Comparison of ENCODE assay signal across 8 mouse cellular contexts in genomic region chr7:74012858-74013600, GRCm38 (mm10). TPM values are rescaled to one million over a fixed set of nuclear protein-coding genes. Genes with fewer than 3 reads are reported as not detected.
DNase-seq lines count a peak whose midpoint lies in the region; ATAC-seq and TF ChIP-seq lines count a peak whose summit lies in the region.

No protein-coding gene starts in this region.

- peak overlapping the region; percentile 77 for H3K4me3 ChIP-seq in heart, embryonic 11.5 days (ENCODE audit: low read depth, low read length)
- peak overlapping the region; percentile 56 for H3K4me3 ChIP-seq in embryonic fibroblast, embryonic 13.5 days (ENCODE audit: insufficient read depth, low read length)
- H3K4me3 ChIP-seq in intestine, embryonic 15.5 days (replicated peaks) = peak overlapping the region; percentile 67
- peak overlapping the region; percentile 91 for H3K4me3 ChIP-seq in midbrain, embryonic 13.5 days (replicated peaks)

- ATAC-seq in heart, embryonic 11.5 days (replicated peaks; ENCODE audit: insufficient number of reproducible peaks, low FRiP score, low TSS enrichment) = peak; percentile 46
- peak; percentile 60 for ATAC-seq in intestine, embryonic 15.5 days
- peak; percentile 55 for ATAC-seq in midbrain, embryonic 13.5 days

- H3K36me3 ChIP-seq in heart, embryonic 11.5 days (ENCODE audit: control insufficient read depth, insufficient read depth, low read length) = no peaks in the 10 kb centered on the region
- H3K36me3 ChIP-seq in intestine, embryonic 15.5 days = no peaks in the 10 kb centered on the region
- no peaks in the 10 kb centered on the region for H3K36me3 ChIP-seq in midbrain, embryonic 13.5 days

- H3K9me3 ChIP-seq in heart, embryonic 11.5 days (replicated peaks; ENCODE audit: control insufficient read depth, low read length) = no peaks in the 10 kb centered on the region
- H3K9me3 ChIP-seq in intestine, embryonic 15.5 days = no peaks in the 10 kb centered on the region
- H3K9me3 ChIP-seq in midbrain, embryonic 13.5 days = no peaks in the 10 kb centered on the region

- WGBS in heart, embryonic 11.5 days (ENCODE audit: insufficient replicate concordance) = under 1% methylated on average over 59 of the region's 70 CpGs
- under 1% methylated on average over 70 of the region's 70 CpGs for WGBS in intestine, embryonic 15.5 days
- under 1% methylated on average over 54 of the region's 70 CpGs for WGBS in midbrain, embryonic 13.5 days

- peak overlapping the region; percentile 77 for H3K9ac ChIP-seq in heart, embryonic 11.5 days (ENCODE audit: low read depth, low read length)
- H3K9ac ChIP-seq in intestine, embryonic 15.5 days = peak overlapping the region; percentile 73
- H3K9ac ChIP-seq in midbrain, embryonic 13.5 days (replicated peaks) = peak overlapping the region; percentile 99

- no peak for TF ChIP-seq POLR2A in embryonic fibroblast, embryonic 13.5 days (IDR thresholded peaks at IDR 0.05; ENCODE audit: low read depth, low read length)

- peaks cover 2% of the 10 kb centered on the region; the same call in 1 of the 2 replicates for H3K4me1 ChIP-seq in heart, embryonic 11.5 days (ENCODE audit: control insufficient read depth, insufficient read depth, low read length)
- H3K4me1 ChIP-seq in embryonic fibroblast, embryonic 13.5 days (ENCODE audit: control insufficient read depth, insufficient read depth, low read length) = no peaks in the 10 kb centered on the region
- peaks cover 10% of the 10 kb centered on the region for H3K4me1 ChIP-seq in intestine, embryonic 15.5 days (replicated peaks)
- H3K4me1 ChIP-seq in midbrain, embryonic 13.5 days (replicated peaks) = peaks cover 48% of the 10 kb centered on the region

- DNase-seq in heart, adult 8-10 months (ENCODE audit: low spot score) = no peak
- peak; percentile 59 for DNase-seq in Muller cell, postnatal 12 days (ENCODE audit: inconsistent ontology term)
- no peak for DNase-seq in layer of hippocampus, postnatal 36 days
- DNase-seq in cerebellum, adult 8-10 months = no peak

- peaks cover 39% of the 10 kb centered on the region for H3K27me3 ChIP-seq in heart, embryonic 11.5 days (ENCODE audit: control insufficient read depth, insufficient read depth, low read length)
- H3K27me3 ChIP-seq in intestine, embryonic 15.5 days (replicated peaks) = peaks cover 19% of the 10 kb centered on the region; the same call in 1 of the 2 replicates
- peaks cover 5% of the 10 kb centered on the region; the same call in 1 of the 2 replicates for H3K27me3 ChIP-seq in midbrain, embryonic 13.5 days

- TF ChIP-seq CTCF in embryonic fibroblast, embryonic 13.5 days (IDR thresholded peaks at IDR 0.05; ENCODE audit: borderline replicate concordance, insufficient read depth, low read length) = no peak

- H3K4me2 ChIP-seq in heart, embryonic 11.5 days = peak overlapping the region; percentile 98
- H3K4me2 ChIP-seq in intestine, embryonic 15.5 days (replicated peaks) = peak overlapping the region; percentile 98
- H3K4me2 ChIP-seq in midbrain, embryonic 13.5 days (replicated peaks) = peak overlapping the region; percentile 80

- peak overlapping the region; percentile 15; the same call in 1 of the 2 replicates for H3K27ac ChIP-seq in heart, embryonic 11.5 days (ENCODE audit: low read depth, low read length)
- H3K27ac ChIP-seq in embryonic fibroblast, embryonic 13.5 days (ENCODE audit: insufficient read depth, low read length) = no peak overlapping the region
- H3K27ac ChIP-seq in intestine, embryonic 15.5 days = no peak overlapping the region
- peak overlapping the region; percentile 99 for H3K27ac ChIP-seq in midbrain, embryonic 13.5 days

RNA-seq across cellular contexts. Expression of gene St8sia2, which starts 0.5 kb away (rescaled TPM):
- 6.5 and 7.8 TPM in 2 replicates for polyA plus RNA-seq in heart, embryonic 11.5 days (2014; fragmentation: Nextera tagmentation; extraction: Ambion mirVana)
- under 1 TPM; 0.09 to 0.28 (median 0.18) TPM for total RNA-seq in heart, adult 8-10 months (2022)
- 9.9 and 15.1 TPM in 2 replicates for polyA plus RNA-seq in embryonic fibroblast, embryonic 13.5 days (2011; ENCODE audit: insufficient read length, low read depth, missing spikeins)
- polyA plus RNA-seq in intestine, embryonic 15.5 days (2015; fragmentation: Nextera tagmentation; extraction: Ambion mirVana) = 4.3 and 4.4 TPM in 2 replicates
- 81.0 and 85.6 TPM in 2 replicates for polyA plus RNA-seq in midbrain, embryonic 13.5 days (2015; fragmentation: Nextera tagmentation; extraction: Ambion mirVana)
- total RNA-seq in layer of hippocampus, postnatal 36 days (2021) = 1 to 10 TPM; 2.2 to 3.1 TPM

Comparison
In these comparisons a context has a peak if more than half of its experiments do, and no peak if none do; other contexts are left out.
1. H3K27ac ChIP-seq: peak in heart, embryonic 11.5 days (single experiment) and midbrain, embryonic 13.5 days (single experiment); none in embryonic fibroblast, embryonic 13.5 days (single experiment) and intestine, embryonic 15.5 days (single experiment).
2. Peak in every context shown above with its lines, with median percentiles within 50 percentile points of each other: ATAC-seq, H3K4me2 ChIP-seq, H3K4me3 ChIP-seq and H3K9ac ChIP-seq.